Mouse (Mus musculus) CD4-positive, CD25-positive, alpha-beta regulatory T cell, adult 9 weeks (primary cell): ENCODE measurements around the gene Inpp5k. TPM values are rescaled to one million over a fixed set of nuclear protein-coding genes. Genes with fewer than 3 reads are reported as not detected.

Experiments used
- polyA plus RNA-seq: library from polyadenylated mRNA; unstranded; fragments of 100-300 nt; shearing (Covaris generic); gene quantifications from one replicate; pipeline ENCODE4 v1.2.1, GENCODE M21; 2017

Gene Inpp5k
- polyA plus RNA-seq = 151 TPM

GRCm38 (mm10) chr11:75630645-75631229, at the start of gene Inpp5k:
TSS of gene Inpp5k (plus strand) at chr11:75630988.

GRCm38 (mm10) chr11:75587493-75588284, 43.1 kb upstream of the Inpp5k start, which contains the start of gene Pitpna:
TSS of gene Pitpna (plus strand) at chr11:75588097.

GRCm38 (mm10) chr11:75650311-75650710, 19.5 kb downstream of the Inpp5k start, which contains the start of gene Myo1c:
TSS of gene Myo1c (plus strand) at chr11:75650504.

GRCm38 (mm10) chr11:75678747-75679438, 48.1 kb downstream of the Inpp5k start, which contains the start of gene Crk:
TSS of gene Crk (plus strand) at chr11:75679259.

Other genes with a start within 250 kb of the Inpp5k start
- gene Serpinf1, start 208.3 kb upstream of the Inpp5k start, polyA plus RNA-seq = 4.4 TPM
- gene Serpinf2, start 191.4 kb upstream of the Inpp5k start, polyA plus RNA-seq = not detected
- 20.5 TPM for gene Wdr81, start 176.3 kb upstream of the Inpp5k start, polyA plus RNA-seq
- 7.0 TPM for gene Tlcd2, start 169.3 kb upstream of the Inpp5k start, polyA plus RNA-seq
- 73.0 TPM for gene Prpf8, start 144.2 kb upstream of the Inpp5k start, polyA plus RNA-seq
- not detected for gene Rilp, start 120.9 kb upstream of the Inpp5k start, polyA plus RNA-seq
- gene Scarf1, start 117.4 kb upstream of the Inpp5k start, polyA plus RNA-seq = 0.65 TPM
- 51.2 TPM for gene Slc43a2, start 99.3 kb upstream of the Inpp5k start, polyA plus RNA-seq
- gene Pitpna, start 42.9 kb upstream of the Inpp5k start, polyA plus RNA-seq = 36.6 TPM
- 32.2 TPM for gene Myo1c, start 19.5 kb downstream of the Inpp5k start, polyA plus RNA-seq
- 9.6 TPM for gene Crk, start 48.3 kb downstream of the Inpp5k start, polyA plus RNA-seq
- gene Ywhae, start 101.9 kb downstream of the Inpp5k start, polyA plus RNA-seq = 223 TPM
- gene Doc2b, start 165.1 kb downstream of the Inpp5k start, polyA plus RNA-seq = not detected